In the genomic region with DNA sequence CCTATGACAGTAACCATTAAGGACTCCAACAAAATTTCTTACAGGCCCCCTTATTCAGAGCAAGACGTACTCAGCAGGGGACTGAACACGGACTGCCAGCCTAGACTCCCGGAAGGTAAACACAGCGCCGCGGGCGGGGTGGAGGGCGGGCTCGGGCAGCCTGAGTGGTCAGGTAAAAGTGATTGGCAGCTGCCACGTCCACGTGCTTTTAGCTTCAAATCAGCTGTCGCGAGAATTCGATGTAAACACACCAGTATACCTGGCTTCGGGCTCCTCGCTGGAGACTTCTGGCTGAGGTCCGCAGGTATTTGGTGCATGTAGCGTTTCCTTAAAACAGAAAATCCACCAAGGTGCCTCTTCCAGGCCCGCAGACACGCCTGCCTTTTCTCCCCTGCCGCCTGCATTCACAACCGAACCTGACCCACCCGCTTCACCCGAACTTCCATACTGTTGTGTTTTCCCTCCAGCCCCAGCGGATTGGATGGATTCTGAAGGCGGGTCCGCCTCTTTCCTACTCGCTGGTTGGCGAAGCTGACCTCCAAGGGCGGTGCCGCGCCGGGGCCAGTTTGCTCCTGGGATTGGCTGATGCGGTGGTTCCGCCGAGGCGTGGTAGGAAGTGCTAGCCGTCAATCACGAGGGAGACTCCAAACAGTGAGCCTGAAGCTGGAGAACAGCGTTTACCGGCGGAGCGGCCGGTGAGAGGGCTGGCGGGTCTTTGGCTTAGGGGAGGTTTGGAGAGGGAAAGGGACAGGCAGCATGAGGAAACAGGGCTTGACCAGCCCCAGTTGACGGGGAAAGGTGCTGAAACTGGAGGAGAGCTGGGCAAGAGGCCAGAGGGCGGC, we compare ENCODE assay signal across 8 mouse cellular contexts. TPM values are rescaled to one million over a fixed set of nuclear protein-coding genes. Genes with fewer than 3 reads are reported as not detected.
DNase-seq lines count a peak whose midpoint lies in the region; ATAC-seq and TF ChIP-seq lines count a peak whose summit lies in the region.

Bcas3 (plus strand) TSS at position 629 of the 842 bp plus-strand sequence.

- no peaks in the 10 kb centered on the region for H3K27me3 ChIP-seq in embryonic facial prominence, embryonic 14.5 days (replicated peaks; ENCODE audit: control insufficient read depth, insufficient read depth, low read length)
- H3K27me3 ChIP-seq in heart, adult 2 months (ENCODE audit: control insufficient read depth, insufficient read depth, low read length) = no peaks in the 10 kb centered on the region
- H3K27me3 ChIP-seq in limb, embryonic 13.5 days = no peaks in the 10 kb centered on the region
- no peaks in the 10 kb centered on the region for H3K27me3 ChIP-seq in midbrain, embryonic 16.5 days (ENCODE audit: control insufficient read depth, insufficient read depth, low read depth, low read length)

- no peak within 1 kb of the TSS for H3K27ac ChIP-seq in embryonic facial prominence, embryonic 14.5 days (replicated peaks; ENCODE audit: low read depth, low read length)
- peak within 1 kb of the TSS; percentile 98 for H3K27ac ChIP-seq in heart, adult 2 months
- H3K27ac ChIP-seq in limb, embryonic 13.5 days = no peak within 1 kb of the TSS
- H3K27ac ChIP-seq in midbrain, embryonic 16.5 days (ENCODE audit: low read length) = peak within 1 kb of the TSS; percentile 60

- no peaks in the 10 kb centered on the region for H3K9me3 ChIP-seq in embryonic facial prominence, embryonic 14.5 days (ENCODE audit: control insufficient read depth, low read length)
- H3K9me3 ChIP-seq in limb, embryonic 13.5 days = no peaks in the 10 kb centered on the region
- H3K9me3 ChIP-seq in midbrain, embryonic 16.5 days (replicated peaks; ENCODE audit: control insufficient read depth, low read length, poor library complexity, severe bottlenecking) = no peaks in the 10 kb centered on the region

- H3K79me2 ChIP-seq in heart, adult 2 months (replicated peaks; ENCODE audit: control insufficient read depth, insufficient read depth, low read length) = no peaks in the 10 kb centered on the region

- peak within 1 kb of the TSS; percentile 75 for H3K4me3 ChIP-seq in embryonic facial prominence, embryonic 14.5 days (ENCODE audit: low read depth, low read length)
- peak within 1 kb of the TSS; percentile 60 for H3K4me3 ChIP-seq in heart, adult 2 months
- peak within 1 kb of the TSS; percentile 77 for H3K4me3 ChIP-seq in limb, embryonic 13.5 days
- peak within 1 kb of the TSS; percentile 87 for H3K4me3 ChIP-seq in midbrain, embryonic 16.5 days (ENCODE audit: low read depth, low read length)

- TF ChIP-seq POLR2A in heart, adult 2 months (IDR thresholded peaks at IDR 0.05; ENCODE audit: insufficient read depth, low read depth, low read length) = peak; percentile 96

- peak; percentile 44; the same call in 1 of the 2 replicates for TF ChIP-seq EP300 in heart, adult 2 months (IDR thresholded peaks at IDR 0.05; ENCODE audit: insufficient read depth, low read depth, low read length)

- H3K36me3 ChIP-seq in embryonic facial prominence, embryonic 14.5 days (ENCODE audit: control insufficient read depth, insufficient read depth, low read length) = 0 out of 2 replicates have a peak, but pooled peaks cover 8% of the 10 kb centered on the region
- H3K36me3 ChIP-seq in heart, adult 2 months (ENCODE audit: control insufficient read depth, insufficient read depth, low read length) = no peaks in the 10 kb centered on the region; the same call in 1 of the 2 replicates
- H3K36me3 ChIP-seq in limb, embryonic 13.5 days = peaks cover 4% of the 10 kb centered on the region; the same call in 1 of the 2 replicates
- 0 out of 2 replicates have a peak, but pooled peaks cover 2% of the 10 kb centered on the region for H3K36me3 ChIP-seq in midbrain, embryonic 16.5 days (ENCODE audit: control insufficient read depth, insufficient read depth, low read length)

- no peak for TF ChIP-seq CTCF in heart, adult 2 months (IDR thresholded peaks at IDR 0.05)

- WGBS in embryonic facial prominence, embryonic 14.5 days = under 1% methylated on average over 47 of the region's 47 CpGs
- under 1% methylated on average over 47 of the region's 47 CpGs for WGBS in heart, adult 2 months
- under 1% methylated on average over 47 of the region's 47 CpGs for WGBS in limb, embryonic 13.5 days
- under 1% methylated on average over 47 of the region's 47 CpGs for WGBS in midbrain, embryonic 16.5 days

- DNase-seq in 3T3-L1 (ENCODE audit: low read depth, low spot score) = peak; percentile 99
- peak; percentile 95 to 97 for DNase-seq in adrenal gland, postnatal 4 days (ENCODE audit: low spot score in 2 of 2)
- peak; percentile 99 for DNase-seq in embryonic facial prominence, embryonic 14.5 days (ENCODE audit: low spot score)
- DNase-seq in heart, adult 2 months = peak; percentile 96 to 99
- peak; percentile 99 for DNase-seq in kidney, adult 8-10 months
- peak; percentile 95 to 98 for DNase-seq in spleen, postnatal 10 days (ENCODE audit: low spot score in 2 of 2)

- H3K4me1 ChIP-seq in embryonic facial prominence, embryonic 14.5 days (ENCODE audit: control insufficient read depth, insufficient read depth, low read length) = 0 out of 2 replicates have a peak, but pooled peaks cover 7% of the 10 kb centered on the region
- no peaks in the 10 kb centered on the region for H3K4me1 ChIP-seq in heart, adult 2 months (ENCODE audit: control insufficient read depth, insufficient read depth, low read length)
- peaks cover 12% of the 10 kb centered on the region for H3K4me1 ChIP-seq in limb, embryonic 13.5 days
- peaks cover 11% of the 10 kb centered on the region for H3K4me1 ChIP-seq in midbrain, embryonic 16.5 days (ENCODE audit: control insufficient read depth, insufficient read depth, low read length)

- ATAC-seq in embryonic facial prominence, embryonic 14.5 days (ENCODE audit: low read depth) = peak; percentile 99
- peak; percentile 99 for ATAC-seq in limb, embryonic 13.5 days (ENCODE audit: low FRiP score, low read depth)
- ATAC-seq in midbrain, embryonic 16.5 days = peak; percentile 99

- H3K4me2 ChIP-seq in embryonic facial prominence, embryonic 14.5 days (ENCODE audit: low read depth, low read length) = peak within 1 kb of the TSS; percentile 71
- peak within 1 kb of the TSS; percentile 90 for H3K4me2 ChIP-seq in limb, embryonic 13.5 days (replicated peaks)
- H3K4me2 ChIP-seq in midbrain, embryonic 16.5 days (ENCODE audit: low read length) = peak within 1 kb of the TSS; percentile 86

- intact Hi-C loops in heart, adult 2 months (cut with DNase I) = loop anchor here (2.0 kb wide), 1 partner anchor 42 kb away; the partner anchor contains the start of gene Ppm1d

- H3K9ac ChIP-seq in embryonic facial prominence, embryonic 14.5 days (ENCODE audit: low read depth, low read length) = peak within 1 kb of the TSS; percentile 84
- peak within 1 kb of the TSS; percentile 79 for H3K9ac ChIP-seq in heart, adult 2 months (ENCODE audit: low read depth, low read length)
- H3K9ac ChIP-seq in limb, embryonic 13.5 days = peak within 1 kb of the TSS; percentile 88
- H3K9ac ChIP-seq in midbrain, embryonic 16.5 days (ENCODE audit: low read depth, low read length) = peak within 1 kb of the TSS; percentile 86

RNA-seq across cellular contexts. Expression of gene Bcas3, which starts in this region (rescaled TPM):
- 10 to 100 TPM; 43.8 to 43.9 TPM for total RNA-seq in adrenal gland, postnatal 4 days (2021)
- polyA plus RNA-seq in embryonic facial prominence, embryonic 14.5 days (2014; fragmentation: Nextera tagmentation; extraction: Ambion mirVana) = 28.0 and 32.9 TPM in 2 replicates
- 10 to 100 TPM; 36.0 to 40.4 TPM for total RNA-seq in heart, adult 2 months (2021)
- 23.0 and 26.6 TPM in 2 replicates for polyA plus RNA-seq in heart, adult 2 months (2012; rRNA removed)
- 25.5 and 30.3 TPM in 2 replicates for polyA plus RNA-seq in limb, embryonic 13.5 days (2015; fragmentation: Nextera tagmentation; extraction: Ambion mirVana)
- polyA plus RNA-seq in midbrain, embryonic 16.5 days (2015; fragmentation: Nextera tagmentation; extraction: Ambion mirVana) = 30.9 and 33.3 TPM in 2 replicates

Comparison
In these comparisons a context has a peak if more than half of its experiments do, and no peak if none do; other contexts are left out.
1. H3K27ac ChIP-seq: peak in heart, adult 2 months (single experiment) and midbrain, embryonic 16.5 days (single experiment); none in embryonic facial prominence, embryonic 14.5 days (single experiment) and limb, embryonic 13.5 days (single experiment).
2. Peak in every context shown above with its lines, with median percentiles within 50 percentile points of each other: DNase-seq, ATAC-seq, H3K4me2 ChIP-seq, H3K4me3 ChIP-seq and H3K9ac ChIP-seq.